Mouse (Mus musculus): ENCODE measurements around the gene Myzap.
A peak's percentile ranks its signal among the peaks of the same experiment; 100 is the strongest.
"Not testable (repeated sequence)": the region's sequence is repeated elsewhere in the genome, so short reads cannot be mapped to it uniquely, and the experiment has no call there.

Gene Myzap

GRCm38 (mm10) chr9:71625961-71626360 is 33.8 kb upstream of the Myzap start:
- TF ChIP-seq POU5F1 (IDR thresholded peaks at IDR 0.05; ENCODE audit: borderline replicate concordance, low read length) (no peak), CTCF (conservative IDR thresholded peaks at IDR 0.05; ENCODE audit: low read length) (no peak), NANOG (IDR thresholded peaks at IDR 0.05; ENCODE audit: borderline replicate concordance, low read length) (no peak)
- peaks cover 15% of the 10 kb centered on the region; the same call in 1 of the 2 replicates for H3K36me3 ChIP-seq (ENCODE audit: insufficient read depth, low read length)
- no peak overlapping the region for H3K4me3 ChIP-seq (replicated peaks; ENCODE audit: low read length)
- H3K4me1 ChIP-seq (replicated peaks; ENCODE audit: low read depth, low read length): 0 out of 2 replicates have a peak, but pooled peaks cover 4% of the 10 kb centered on the region
- no peaks in the 10 kb centered on the region for H3K27me3 ChIP-seq (ENCODE audit: insufficient read depth, low read length)
- peaks cover 15% of the 10 kb centered on the region for H3K9me3 ChIP-seq (ENCODE audit: low read length)

- no peak overlapping the region for H3K4me3 ChIP-seq (replicated peaks; ENCODE audit: low read length)
- no peaks in the 10 kb centered on the region for H3K27me3 ChIP-seq (ENCODE audit: insufficient read depth, low read length)
- peak; percentile 72 for TF ChIP-seq CTCF (conservative IDR thresholded peaks at IDR 0.05; ENCODE audit: low read length)
- TF ChIP-seq POU5F1 (IDR thresholded peaks at IDR 0.05; ENCODE audit: borderline replicate concordance, low read length): no peak
- peaks cover 25% of the 10 kb centered on the region for H3K9me3 ChIP-seq (ENCODE audit: low read length)
- H3K36me3 ChIP-seq (ENCODE audit: insufficient read depth, low read length): peaks cover 9% of the 10 kb centered on the region; the same call in 1 of the 2 replicates
- H3K4me1 ChIP-seq (replicated peaks; ENCODE audit: low read depth, low read length): 0 out of 2 replicates have a peak, but pooled peaks cover 4% of the 10 kb centered on the region
Measured at GRCm38 (mm10) chr9:71624793-71625495, 32.8 kb upstream of the Myzap start.

DNA sequence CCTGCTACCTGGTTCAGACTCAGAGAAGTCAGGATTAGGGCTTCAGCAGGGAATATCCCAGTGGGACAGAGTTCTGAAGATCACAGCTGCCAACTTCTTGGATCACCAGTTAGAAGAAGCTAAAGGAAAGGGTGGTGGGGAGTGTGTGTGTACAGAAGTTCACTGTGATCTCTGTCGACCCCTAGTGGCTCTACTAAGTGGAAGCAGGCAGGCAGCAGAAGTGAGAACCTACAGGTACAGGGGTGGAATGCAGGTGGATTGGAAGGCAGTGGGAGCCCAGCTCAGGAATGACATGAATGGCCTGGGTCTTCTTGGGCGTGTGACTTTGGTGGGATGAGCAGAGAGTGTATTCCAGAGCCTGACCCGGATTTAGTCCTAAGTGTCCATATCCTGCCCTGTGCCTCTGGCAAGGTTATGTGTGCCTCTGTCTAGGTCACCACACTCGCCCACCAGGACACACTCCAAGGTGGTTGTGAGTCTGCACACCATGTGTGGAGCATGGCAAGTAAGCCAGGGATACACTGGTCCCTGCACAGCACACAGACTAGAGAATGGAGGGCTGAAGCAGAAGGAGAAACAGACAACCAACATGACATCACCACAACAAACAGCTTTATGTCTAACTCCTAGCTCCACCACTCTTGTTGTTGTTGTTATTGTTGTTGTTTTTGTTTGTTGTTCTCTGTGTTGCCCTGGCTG is 31.9 kb upstream of the Myzap start:
- no peak overlapping the region for H3K4me3 ChIP-seq (replicated peaks; ENCODE audit: low read length)
- peak; percentile 93 for TF ChIP-seq CTCF (conservative IDR thresholded peaks at IDR 0.05; ENCODE audit: low read length)
- no peak for TF ChIP-seq POU5F1 (IDR thresholded peaks at IDR 0.05; ENCODE audit: borderline replicate concordance, low read length)

GRCm38 (mm10) chr9:71622593-71622992 is 30.4 kb upstream of the Myzap start:
- TF ChIP-seq POU5F1 (IDR thresholded peaks at IDR 0.05; ENCODE audit: borderline replicate concordance, low read length) (no peak), NANOG (IDR thresholded peaks at IDR 0.05; ENCODE audit: borderline replicate concordance, low read length) (no peak), CTCF (conservative IDR thresholded peaks at IDR 0.05; ENCODE audit: low read length) (no peak)
- H3K36me3 ChIP-seq (ENCODE audit: insufficient read depth, low read length): no peaks in the 10 kb centered on the region
- no peaks in the 10 kb centered on the region for H3K27me3 ChIP-seq (ENCODE audit: insufficient read depth, low read length)
- no peak overlapping the region for H3K4me3 ChIP-seq (replicated peaks; ENCODE audit: low read length)
- H3K4me1 ChIP-seq (replicated peaks; ENCODE audit: low read depth, low read length): 0 out of 2 replicates have a peak, but pooled peaks cover 4% of the 10 kb centered on the region
- peaks cover 41% of the 10 kb centered on the region for H3K9me3 ChIP-seq (ENCODE audit: low read length)

More for the DNA sequence above, 31.9 kb upstream of the Myzap start:
- Histone ChIP-seq H3K9me3 (ENCODE audit: low read length) (peaks cover 32% of the 10 kb centered on the region), H3K36me3 (ENCODE audit: insufficient read depth, low read length) (peaks cover 6% of the 10 kb centered on the region; the same call in 1 of the 2 replicates), H3K4me1 (replicated peaks; ENCODE audit: low read depth, low read length) (0 out of 2 replicates have a peak, but pooled peaks cover 4% of the 10 kb centered on the region), H3K27me3 (ENCODE audit: insufficient read depth, low read length) (no peaks in the 10 kb centered on the region)

DNA sequence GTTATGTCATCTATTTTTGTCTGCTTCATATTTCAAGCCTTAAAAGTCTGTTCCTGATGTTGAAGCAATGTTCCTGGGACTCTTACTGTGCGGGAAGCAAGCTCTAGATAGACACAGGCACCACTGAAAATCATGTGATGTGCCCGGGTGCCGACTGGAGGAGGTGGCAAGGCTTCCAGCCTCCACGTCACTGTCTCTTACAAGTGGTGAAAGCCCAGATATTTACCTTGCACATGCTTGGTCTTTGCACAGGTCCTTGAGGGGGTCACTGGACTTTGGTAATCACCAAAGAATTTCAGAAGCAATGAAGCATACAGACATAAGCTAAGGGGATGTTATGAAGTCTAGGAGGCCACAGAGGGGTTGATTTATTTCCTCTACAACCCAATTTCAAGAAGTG is 29.8 kb upstream of the Myzap start:
- H3K36me3 ChIP-seq (ENCODE audit: insufficient read depth, low read length): no peaks in the 10 kb centered on the region
- TF ChIP-seq NANOG (IDR thresholded peaks at IDR 0.05; ENCODE audit: borderline replicate concordance, low read length): no peak
- TF ChIP-seq CTCF (conservative IDR thresholded peaks at IDR 0.05; ENCODE audit: low read length): no peak
- no peak for TF ChIP-seq POU5F1 (IDR thresholded peaks at IDR 0.05; ENCODE audit: borderline replicate concordance, low read length)
- no peaks in the 10 kb centered on the region for H3K27me3 ChIP-seq (ENCODE audit: insufficient read depth, low read length)
- 0 out of 2 replicates have a peak, but pooled peaks cover 4% of the 10 kb centered on the region for H3K4me1 ChIP-seq (replicated peaks; ENCODE audit: low read depth, low read length)
- peaks cover 41% of the 10 kb centered on the region for H3K9me3 ChIP-seq (ENCODE audit: low read length)
- no peak overlapping the region for H3K4me3 ChIP-seq (replicated peaks; ENCODE audit: low read length)

GRCm38 (mm10) chr9:71620116-71620515 is 28.0 kb upstream of the Myzap start:
- H3K27me3 ChIP-seq (ENCODE audit: insufficient read depth, low read length); H3K4me1 ChIP-seq (replicated peaks; ENCODE audit: low read depth, low read length); H3K36me3 ChIP-seq (ENCODE audit: insufficient read depth, low read length); H3K4me3 ChIP-seq (replicated peaks; ENCODE audit: low read length): not testable (repeated sequence)
- H3K9me3 ChIP-seq (ENCODE audit: low read length): peaks cover 41% of the 10 kb centered on the region

- Histone ChIP-seq H3K4me3 (replicated peaks; ENCODE audit: low read length) (no peak overlapping the region), H3K9me3 (ENCODE audit: low read length) (peaks cover 40% of the 10 kb centered on the region)
- TF ChIP-seq NANOG (IDR thresholded peaks at IDR 0.05; ENCODE audit: borderline replicate concordance, low read length) (no peak), POU5F1 (IDR thresholded peaks at IDR 0.05; ENCODE audit: borderline replicate concordance, low read length) (no peak), CTCF (conservative IDR thresholded peaks at IDR 0.05; ENCODE audit: low read length) (peak; percentile 66)
Measured at GRCm38 (mm10) chr9:71617363-71617762, 25.2 kb upstream of the Myzap start.

GRCm38 (mm10) chr9:71616185-71616584 is 24.0 kb upstream of the Myzap start:
- no peaks in the 10 kb centered on the region for H3K27me3 ChIP-seq (ENCODE audit: insufficient read depth, low read length)
- TF ChIP-seq CTCF (conservative IDR thresholded peaks at IDR 0.05; ENCODE audit: low read length) (peak; percentile 95), POU5F1 (IDR thresholded peaks at IDR 0.05; ENCODE audit: borderline replicate concordance, low read length) (no peak), NANOG (IDR thresholded peaks at IDR 0.05; ENCODE audit: borderline replicate concordance, low read length) (no peak)
- H3K9me3 ChIP-seq (ENCODE audit: low read length): peaks cover 28% of the 10 kb centered on the region
- H3K4me1 ChIP-seq (replicated peaks; ENCODE audit: low read depth, low read length): peaks cover 4% of the 10 kb centered on the region; the same call in 1 of the 2 replicates
- H3K4me3 ChIP-seq (replicated peaks; ENCODE audit: low read length): no peak overlapping the region
- H3K36me3 ChIP-seq (ENCODE audit: insufficient read depth, low read length): no peaks in the 10 kb centered on the region

More at GRCm38 (mm10) chr9:71617363-71617762, 25.2 kb upstream of the Myzap start:
- no peaks in the 10 kb centered on the region for H3K36me3 ChIP-seq (ENCODE audit: insufficient read depth, low read length)
- no peaks in the 10 kb centered on the region for H3K27me3 ChIP-seq (ENCODE audit: insufficient read depth, low read length)
- H3K4me1 ChIP-seq (replicated peaks; ENCODE audit: low read depth, low read length): peaks cover 4% of the 10 kb centered on the region; the same call in 1 of the 2 replicates

Measured in E14TG2a.4 (cell line).